Mouse (Mus musculus): Measurements from ENCODE around the gene Sp100.
"Not testable (repeated sequence)": the region's sequence is repeated elsewhere in the genome, so short reads cannot be mapped to it uniquely, and the experiment has no call there.

The Sp100 gene

GRCm38 (mm10) chr1:85649881-85650280, at the start of gene Sp100:
Gene Sp100 (plus strand): TSS chr1:85649988.
- peak; percentile 25 to 42 for DNase-seq

- DNase-seq: not testable (repeated sequence)
Observed at GRCm38 (mm10) chr1:85600078-85600477, 49.7 kb upstream of the Sp100 start, which contains the start of gene Sp140. Gene Sp140 (plus strand): TSS chr1:85600378.

- peak; percentile 66 to 75 for DNase-seq
Observed at GRCm38 (mm10) chr1:85600794-85601193, 49.0 kb upstream of the Sp100 start.

- DNase-seq: not testable (repeated sequence)
Observed at GRCm38 (mm10) chr1:85604341-85604740, 45.4 kb upstream of the Sp100 start.

GRCm38 (mm10) chr1:85608361-85608760, 41.4 kb upstream of the Sp100 start:
- not testable (repeated sequence) for DNase-seq

GRCm38 (mm10) chr1:85610581-85610980, 39.2 kb upstream of the Sp100 start:
- DNase-seq: not testable (repeated sequence)

GRCm38 (mm10) chr1:85615096-85615495, 34.7 kb upstream of the Sp100 start:
- not testable (repeated sequence) for DNase-seq

- not testable (repeated sequence) for DNase-seq
Observed at GRCm38 (mm10) chr1:85615819-85616218, 34.0 kb upstream of the Sp100 start.

- not testable (repeated sequence) for DNase-seq
Observed at GRCm38 (mm10) chr1:85617161-85617560, 32.6 kb upstream of the Sp100 start.

GRCm38 (mm10) chr1:85618689-85619088, 31.1 kb upstream of the Sp100 start:
- DNase-seq: not testable (repeated sequence)

GRCm38 (mm10) chr1:85636936-85637335, 12.9 kb upstream of the Sp100 start:
- DNase-seq: not testable (repeated sequence)

GRCm38 (mm10) chr1:85638144-85638543, 11.6 kb upstream of the Sp100 start:
- not testable (repeated sequence) for DNase-seq

- not testable (repeated sequence) for DNase-seq
Observed at GRCm38 (mm10) chr1:85650524-85650923, 736 bp downstream of the Sp100 start.

GRCm38 (mm10) chr1:85651770-85652275, 2.0 kb downstream of the Sp100 start:
- DNase-seq: peak in 1 of 2 experiments; percentile 8

- not testable (repeated sequence) for DNase-seq
Observed at GRCm38 (mm10) chr1:85657211-85657610, 7.4 kb downstream of the Sp100 start.

GRCm38 (mm10) chr1:85664266-85664665, 14.5 kb downstream of the Sp100 start:
- no peak for DNase-seq

GRCm38 (mm10) chr1:85680226-85680625, 30.4 kb downstream of the Sp100 start:
- DNase-seq: no peak

GRCm38 (mm10) chr1:85686666-85687065, 36.9 kb downstream of the Sp100 start:
- no peak for DNase-seq

GRCm38 (mm10) chr1:85687346-85687745, 37.6 kb downstream of the Sp100 start:
- no peak for DNase-seq

GRCm38 (mm10) chr1:85690544-85690943, 40.8 kb downstream of the Sp100 start:
- no peak for DNase-seq

GRCm38 (mm10) chr1:85692281-85692680, 42.5 kb downstream of the Sp100 start:
- no peak for DNase-seq

GRCm38 (mm10) chr1:85693280-85693679, 43.5 kb downstream of the Sp100 start:
- DNase-seq: no peak

GRCm38 (mm10) chr1:85695646-85696045, 45.9 kb downstream of the Sp100 start:
- no peak for DNase-seq

GRCm38 (mm10) chr1:85697721-85698493, 48.1 kb downstream of the Sp100 start:
- DNase-seq: no peak
